In the genomic region with DNA sequence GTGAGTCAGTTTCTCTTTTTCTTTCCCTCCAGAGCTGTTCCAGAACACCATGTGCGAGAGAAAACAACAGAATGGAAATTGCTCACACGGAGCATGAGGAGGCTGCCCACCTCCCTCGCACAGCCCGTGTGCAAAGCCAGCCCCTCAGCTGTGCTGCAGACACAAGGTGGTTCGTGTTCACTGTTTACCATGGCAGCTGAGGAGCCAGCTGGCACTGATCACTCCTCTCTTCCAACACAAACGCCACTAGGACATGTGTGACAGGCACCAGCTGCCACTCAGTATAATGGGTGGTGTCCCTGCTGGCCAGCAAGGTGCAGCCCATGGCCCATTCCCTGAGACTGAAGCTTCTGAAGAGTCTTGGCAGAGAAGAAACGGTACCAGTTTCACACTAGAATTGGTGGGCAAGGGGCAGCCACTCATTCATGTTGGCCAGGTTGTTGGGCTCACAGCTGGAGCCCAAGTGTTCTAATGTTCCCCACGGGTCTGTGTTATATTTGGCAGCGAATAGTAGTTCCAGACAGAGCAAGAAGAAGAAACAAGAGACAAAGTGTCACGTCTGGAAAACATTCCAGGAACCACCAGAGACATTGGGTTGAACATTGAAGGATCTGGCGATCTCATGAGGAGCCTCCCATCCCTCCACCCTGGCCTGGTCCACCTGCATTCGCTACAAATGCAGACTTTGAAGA, we compare ENCODE assay signal across 9 mouse cellular contexts.
DNase-seq lines count a peak whose midpoint lies in the region; ATAC-seq lines count a peak whose summit lies in the region.
"Had no signal": no experiment of that assay in that cellular context is flagged by ENCODE, and none has a peak within 500 bp of the region (broad histone marks: within the 10 kb centered on the region; RNA-seq: fewer than 3 reads in every experiment).

No protein-coding gene starts in this region.

- WGBS in kidney, embryonic 14.5 days, result 57% methylated on average over 12 of the region's 12 CpGs
- 57% methylated on average over 12 of the region's 12 CpGs for WGBS in large intestine, adult 2 months

- no peaks in the 10 kb centered on the region for H3K9me3 ChIP-seq in kidney, embryonic 14.5 days (ENCODE audit: control insufficient read depth, low read length)
- H3K9me3 ChIP-seq: G1E had no signal

- H3K27me3 ChIP-seq in kidney, embryonic 14.5 days (ENCODE audit: control insufficient read depth, insufficient read depth, low read length), result no peaks in the 10 kb centered on the region

- no peak overlapping the region for H3K4me3 ChIP-seq in kidney, embryonic 14.5 days (ENCODE audit: low read length)

- no peak overlapping the region for H3K4me2 ChIP-seq in kidney, embryonic 14.5 days (replicated peaks; ENCODE audit: low read depth, low read length)

- DNase-seq in kidney, adult 9 months, result no peak
- peak; percentile 10 for DNase-seq in large intestine, adult 2 months (ENCODE audit: low read depth, low spot score)
- DNase-seq in lung, postnatal 14 days, result peak; percentile 30
- DNase-seq in adrenal gland, postnatal 10 days, result no peak

- no peak overlapping the region for H3K27ac ChIP-seq in kidney, embryonic 14.5 days (ENCODE audit: low read depth, low read length)

- H3K36me3 ChIP-seq in kidney, embryonic 14.5 days (ENCODE audit: control insufficient read depth, insufficient read depth, low read length), result no peaks in the 10 kb centered on the region
- H3K36me3 ChIP-seq: G1E had no signal

- ATAC-seq in kidney, embryonic 14.5 days (ENCODE audit: low FRiP score, low TSS enrichment), result peak; percentile 80; the same call in 1 of the 2 replicates
- ATAC-seq in frontal cortex, adult (ENCODE audit: low TSS enrichment), result peak; percentile 94
- no peak for ATAC-seq in CD4-positive, CD25-positive, alpha-beta regulatory T cell, adult 4 months
- ATAC-seq in megakaryocyte progenitor cell, adult 5-6 weeks (replicated peaks; ENCODE audit: poor library complexity), result no peak

- H3K9ac ChIP-seq in kidney, embryonic 14.5 days (ENCODE audit: low read depth, low read length), result no peak overlapping the region

- no peaks in the 10 kb centered on the region; the same call in 1 of the 2 replicates for H3K4me1 ChIP-seq in kidney, embryonic 14.5 days (ENCODE audit: control insufficient read depth, insufficient read depth, low read length)

Comparison
In these comparisons a context has a peak if more than half of its experiments do, and no peak if none do; other contexts are left out.
1. ATAC-seq: peak in kidney, embryonic 14.5 days (single experiment) and frontal cortex, adult (single experiment); none in CD4-positive, CD25-positive, alpha-beta regulatory T cell, adult 4 months (single experiment) and megakaryocyte progenitor cell, adult 5-6 weeks (single experiment).
2. DNase-seq: peak in large intestine, adult 2 months (single experiment) and lung, postnatal 14 days (single experiment); none in kidney, adult 9 months (single experiment) and adrenal gland, postnatal 10 days (single experiment).